Mouse (Mus musculus): ENCODE results near the gene Nrxn3.

Nrxn3 gene

DNA sequence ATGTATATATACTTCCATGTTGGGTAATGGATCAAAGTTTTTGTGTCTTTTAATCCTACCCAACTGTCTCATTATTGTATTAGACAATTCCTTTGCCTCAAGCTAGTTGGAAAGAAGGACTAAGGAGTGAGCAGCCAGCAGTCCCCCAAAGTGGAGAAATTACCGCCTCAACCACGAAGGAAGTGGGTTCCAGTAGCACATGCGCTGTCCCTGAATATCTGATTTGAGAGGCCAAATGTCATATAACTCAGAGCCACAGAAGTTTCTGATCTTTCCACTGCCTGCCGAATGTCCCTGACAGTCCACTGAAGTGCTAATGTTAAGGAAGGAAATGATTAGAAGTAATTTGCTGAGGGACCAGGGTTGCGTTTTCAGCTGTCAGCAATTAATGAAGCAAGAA lies 1223.8 kb downstream of the Nrxn3 start:
- no peak for DNase-seq (ENCODE audit: low spot score in 2 of 2)

GRCm38 (mm10) chr12:89953237-89953636 lies 1230.6 kb downstream of the Nrxn3 start:
- no peak for DNase-seq (ENCODE audit: low spot score in 2 of 2)

- no peak for DNase-seq (ENCODE audit: low spot score in 2 of 2)
Observed at GRCm38 (mm10) chr12:89953649-89954048, 1231.0 kb downstream of the Nrxn3 start.

DNA sequence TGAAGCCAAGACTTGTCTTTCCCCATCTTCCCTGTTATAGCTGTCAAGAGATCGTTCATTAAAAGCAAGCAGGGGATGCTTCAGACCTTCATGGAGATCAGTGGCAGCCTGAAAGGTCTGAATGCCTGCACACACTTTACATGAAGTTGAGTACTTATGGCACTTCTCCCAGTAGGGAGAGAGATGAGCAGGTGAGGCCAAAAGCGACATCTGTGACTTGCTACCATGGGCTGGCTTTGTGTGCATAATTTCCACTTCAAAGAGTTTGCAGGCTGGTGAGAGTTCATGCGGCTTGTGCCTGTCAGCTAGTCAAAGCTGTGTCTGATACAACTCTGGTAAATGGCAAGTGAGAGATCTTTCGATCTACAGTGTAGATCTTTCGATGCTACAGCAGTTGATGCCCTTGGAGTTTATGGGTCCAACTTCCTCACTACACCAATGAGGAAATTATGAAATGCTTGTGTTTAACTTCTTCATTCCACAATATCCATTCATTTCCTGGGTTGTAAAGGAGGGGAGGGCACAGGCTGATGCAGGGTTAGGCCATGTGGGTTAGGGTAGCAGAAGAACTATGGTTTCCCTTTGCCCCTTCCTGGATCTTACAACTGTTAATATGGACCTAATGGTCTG lies 1231.9 kb downstream of the Nrxn3 start:
- DNase-seq (ENCODE audit: low spot score in 2 of 2) = no peak

GRCm38 (mm10) chr12:89963073-89963472 lies 1240.4 kb downstream of the Nrxn3 start:
- no peak for DNase-seq (ENCODE audit: low spot score in 2 of 2)

DNA sequence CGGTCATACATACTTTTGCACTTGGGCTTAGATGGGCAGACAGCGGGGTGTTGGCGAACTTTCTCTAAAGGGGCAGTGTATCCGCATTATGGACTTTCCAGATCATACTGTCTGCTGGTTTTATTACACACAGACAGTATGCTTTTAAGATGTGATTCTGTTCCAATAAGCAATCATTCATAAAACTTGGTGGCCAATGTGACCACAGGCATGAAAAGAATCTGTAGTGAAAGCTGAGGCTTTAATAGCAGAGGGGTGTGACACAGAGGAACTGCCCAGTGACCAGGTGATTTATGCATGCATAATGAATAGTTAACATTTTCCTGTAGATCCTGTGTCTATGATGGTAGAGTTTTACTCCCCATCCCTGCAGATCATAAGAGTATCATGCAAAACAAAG lies 1254.0 kb downstream of the Nrxn3 start:
- DNase-seq (ENCODE audit: low spot score in 2 of 2) = no peak

DNA sequence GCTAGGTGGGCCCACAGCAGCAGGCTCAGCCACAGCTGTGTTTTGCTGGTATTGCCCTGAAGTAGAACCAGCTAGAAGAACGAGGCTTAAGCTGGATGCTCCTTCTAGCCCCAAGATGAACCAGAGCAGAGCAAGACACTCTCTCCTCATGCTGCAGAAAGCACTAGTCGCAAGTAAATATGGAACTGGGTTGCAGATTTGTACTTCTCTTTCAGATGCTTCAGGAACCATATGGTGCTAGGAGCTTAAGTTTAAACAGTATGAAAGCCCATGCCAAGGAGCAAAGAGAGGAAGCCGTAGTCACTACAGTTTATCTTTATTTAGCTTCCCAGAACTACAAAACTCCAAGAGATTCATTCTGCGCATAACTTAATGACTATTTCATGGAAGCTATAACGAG lies 1254.8 kb downstream of the Nrxn3 start:
- no peak for DNase-seq (ENCODE audit: low spot score in 2 of 2)

GRCm38 (mm10) chr12:89979190-89979589 lies 1256.5 kb downstream of the Nrxn3 start:
- DNase-seq (ENCODE audit: low spot score in 2 of 2) = no peak

DNA sequence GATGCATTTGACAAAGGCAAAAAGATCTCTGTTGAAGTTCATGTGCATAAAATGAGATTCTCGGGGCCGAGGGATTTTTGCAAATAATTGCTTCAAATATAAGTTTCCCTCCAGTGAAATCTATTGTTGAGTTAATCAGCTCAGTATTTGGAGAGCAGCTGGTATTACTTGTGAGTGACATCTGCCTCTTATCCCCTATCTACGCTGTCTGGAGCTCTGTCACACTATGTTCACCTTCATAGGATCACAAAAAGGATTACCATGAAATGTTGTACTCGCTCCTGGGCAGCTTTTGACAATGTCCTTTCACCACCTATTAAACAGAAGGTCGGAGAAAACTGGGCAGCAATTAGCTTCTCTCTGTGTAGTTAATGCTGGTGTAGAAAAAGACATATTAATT lies 1259.8 kb downstream of the Nrxn3 start:
- no peak for DNase-seq (ENCODE audit: low spot score in 2 of 2)

DNA sequence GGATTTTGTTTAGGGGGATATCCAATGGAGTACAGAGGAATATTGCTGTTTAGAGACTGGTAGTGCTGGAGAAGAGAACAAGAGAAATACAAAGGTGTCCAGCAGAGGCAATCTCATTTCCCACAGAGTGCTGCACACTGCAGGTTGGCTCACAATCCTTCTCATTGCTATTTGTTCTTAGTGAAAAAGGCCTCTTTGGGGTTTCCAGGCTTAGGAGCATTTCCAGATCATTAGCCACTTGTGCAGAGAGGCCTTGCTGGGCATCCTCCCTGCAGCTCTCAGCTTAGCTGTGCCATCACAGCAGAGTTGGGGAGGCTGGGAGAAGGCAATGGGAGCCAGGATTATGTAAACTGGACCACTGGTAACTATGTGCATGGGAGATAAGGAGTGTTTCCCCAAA lies 1260.7 kb downstream of the Nrxn3 start:
- DNase-seq (ENCODE audit: low spot score in 2 of 2) = no peak

- DNase-seq (ENCODE audit: low spot score in 2 of 2) = no peak
Observed at GRCm38 (mm10) chr12:89986219-89986618, 1263.5 kb downstream of the Nrxn3 start.

GRCm38 (mm10) chr12:89993273-89993672 lies 1270.6 kb downstream of the Nrxn3 start:
- no peak for DNase-seq (ENCODE audit: low spot score in 2 of 2)

GRCm38 (mm10) chr12:89995392-89995791 lies 1272.7 kb downstream of the Nrxn3 start:
- DNase-seq (ENCODE audit: low spot score in 2 of 2) = no peak

GRCm38 (mm10) chr12:90010280-90010679 lies 1287.6 kb downstream of the Nrxn3 start:
- no peak for DNase-seq (ENCODE audit: low spot score in 2 of 2)

- no peak for DNase-seq (ENCODE audit: low spot score in 2 of 2)
Observed at GRCm38 (mm10) chr12:90013958-90014357, 1291.3 kb downstream of the Nrxn3 start.

DNA sequence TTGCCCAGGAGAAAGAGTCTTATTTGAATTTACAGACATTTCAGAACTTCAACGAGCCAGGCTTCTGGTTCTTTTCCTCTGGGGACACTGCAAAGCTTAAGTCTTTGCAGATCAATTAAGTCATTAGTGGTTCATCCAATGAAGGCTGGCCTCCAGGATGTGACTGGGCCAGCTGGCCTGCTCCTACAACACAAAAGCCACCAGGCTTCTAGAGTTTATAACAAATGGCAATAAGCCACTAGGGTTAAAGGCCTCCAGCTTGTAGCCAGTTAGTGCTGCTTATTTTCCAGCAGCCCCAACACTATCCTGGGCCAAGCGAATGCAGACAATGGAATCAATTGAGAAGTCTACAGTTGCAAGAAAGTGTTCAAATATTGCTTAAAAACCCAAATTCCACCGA lies 1304.3 kb downstream of the Nrxn3 start:
- DNase-seq (ENCODE audit: low spot score in 2 of 2) = no peak

DNA sequence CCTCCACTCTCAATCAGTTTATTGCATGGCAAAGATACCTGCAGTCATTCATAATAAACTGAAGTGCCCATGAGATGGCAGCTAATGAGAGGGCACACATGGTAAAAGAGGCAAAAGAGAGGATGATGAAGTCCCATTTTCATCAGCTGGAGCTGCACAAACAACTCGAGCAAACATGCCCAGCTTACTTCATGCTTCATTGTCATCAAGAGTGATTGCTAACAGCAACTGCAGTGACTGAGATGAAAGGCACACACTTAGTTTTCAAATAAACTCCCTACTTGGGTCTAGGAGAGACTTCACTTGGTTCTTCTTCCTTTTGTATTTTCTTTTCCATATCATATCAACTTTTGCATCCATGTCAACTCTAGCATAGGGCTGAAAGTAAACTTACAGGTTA lies 1318.4 kb downstream of the Nrxn3 start:
- DNase-seq (ENCODE audit: low spot score in 2 of 2) = no peak

GRCm38 (mm10) chr12:90056256-90056655 lies 1333.6 kb downstream of the Nrxn3 start:
- no peak for DNase-seq (ENCODE audit: low spot score in 2 of 2)

- DNase-seq (ENCODE audit: low spot score in 2 of 2) = no peak
Observed at GRCm38 (mm10) chr12:90059786-90060185, 1337.1 kb downstream of the Nrxn3 start.

GRCm38 (mm10) chr12:90061312-90061711 lies 1338.6 kb downstream of the Nrxn3 start:
- DNase-seq (ENCODE audit: low spot score in 2 of 2) = no peak

DNA sequence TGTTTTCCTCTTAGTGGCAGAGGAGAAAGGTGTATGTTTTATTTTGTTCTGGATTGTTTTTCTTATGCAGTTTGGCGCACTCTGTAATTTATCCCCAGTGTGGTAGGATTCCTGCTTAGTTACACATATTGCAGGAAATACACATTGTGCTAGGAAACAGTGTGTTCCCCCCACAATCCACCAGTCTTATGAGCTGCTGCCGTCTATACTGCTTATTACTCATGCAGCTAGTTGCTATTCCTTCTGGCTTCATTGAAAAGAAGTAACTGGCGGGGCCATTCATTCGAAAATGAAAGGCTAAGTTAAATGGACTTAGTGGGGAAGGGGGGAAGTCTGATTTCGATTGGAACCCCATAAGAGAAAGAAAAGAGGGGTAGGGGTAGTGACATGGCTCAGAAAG lies 1339.5 kb downstream of the Nrxn3 start:
- no peak for DNase-seq (ENCODE audit: low spot score in 2 of 2)

- no peak for DNase-seq (ENCODE audit: low spot score in 2 of 2)
Observed at GRCm38 (mm10) chr12:90063443-90063842, 1340.8 kb downstream of the Nrxn3 start.

DNA sequence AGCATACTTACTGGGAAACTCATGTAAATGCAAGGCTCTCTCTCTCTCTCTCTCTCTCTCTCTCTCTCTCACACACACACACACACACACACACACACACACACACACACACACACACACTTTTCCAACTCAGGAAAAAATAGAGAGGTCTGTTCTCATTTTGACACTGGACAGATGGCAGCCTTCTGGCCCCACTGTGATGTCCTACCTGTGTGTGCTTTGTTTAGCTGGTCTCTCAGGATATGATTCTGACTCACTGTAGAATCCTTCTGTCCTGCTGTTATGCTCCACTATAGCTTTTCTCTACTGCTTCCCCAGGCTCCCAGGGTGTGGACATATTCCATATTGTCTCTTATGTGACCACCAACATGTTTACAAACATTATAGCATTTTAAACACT lies 1363.2 kb downstream of the Nrxn3 start:
- DNase-seq (ENCODE audit: low spot score in 2 of 2) = no peak

DNA sequence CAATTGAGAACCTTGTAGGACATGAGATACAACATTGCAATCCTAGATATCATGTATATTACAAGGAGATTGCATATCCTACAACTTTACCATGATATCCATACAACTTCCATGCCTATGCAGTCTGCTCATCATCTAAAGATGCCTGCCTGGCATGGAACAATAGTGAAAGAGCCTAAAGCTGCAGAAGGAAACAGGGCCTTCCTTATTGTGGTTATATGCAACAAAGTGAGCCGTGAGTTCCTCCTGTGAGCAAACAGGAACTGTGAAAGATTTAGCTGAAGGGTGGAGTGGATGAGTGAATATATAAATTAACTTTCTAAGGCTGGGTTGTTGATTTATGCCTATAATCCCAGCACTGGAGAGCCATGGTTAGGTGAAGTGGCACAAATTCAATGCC lies 1373.1 kb downstream of the Nrxn3 start:
- DNase-seq (ENCODE audit: low spot score in 2 of 2) = no peak

All from spleen, postnatal 36 days (tissue).